Mouse (Mus musculus) midbrain, embryonic 10.5 days (tissue): Measurements from ENCODE around the gene Cep350. TPM values are rescaled to one million over a fixed set of nuclear protein-coding genes. Genes with fewer than 3 reads are reported as not detected.

ENCODE experiments used
- DNase-seq: peaks from one replicate; pipeline ENCODE4 v3.0.0-alpha.2; 2017; ENCODE audit warnings: low spot score
- H3K27ac ChIP-seq: fragments of 300-500 bp; sonication (generic); replicated peaks from 2 replicates; pipeline ENCODE4 v1.5.1; 2016; ENCODE audit warnings: mild to moderate bottlenecking
- H3K27me3 ChIP-seq: fragments of 300-500 bp; sonication (generic); 2 replicates; pipeline ENCODE4 v1.6.1; 2016; ENCODE audit warnings: low read depth, mild to moderate bottlenecking; ENCODE audit not compliant: poor library complexity, severe bottlenecking
- H3K36me3 ChIP-seq: fragments of 300-500 bp; sonication (generic); 2 replicates; pipeline ENCODE4 v1.6.1; 2016; ENCODE audit warnings: mild to moderate bottlenecking, moderate library complexity
- H3K4me1 ChIP-seq: fragments of 300-500 bp; sonication (generic); 2 replicates; pipeline ENCODE4 v1.6.1; 2016
- H3K4me3 ChIP-seq: fragments of 300-500 bp; sonication (generic); 2 replicates; pipeline ENCODE4 v1.5.1; 2016; ENCODE audit warnings: mild to moderate bottlenecking, moderate library complexity
- H3K9me3 ChIP-seq: fragments of 300-500 bp; sonication (generic); replicated peaks from 2 replicates; pipeline ENCODE4 v1.6.1; 2016; ENCODE audit warnings: mild to moderate bottlenecking
- WGBS: fragments of 180-500 bp; shearing (Covaris S2); methylation state at CpG from one replicate; pipeline ENCODE4 v1.1.7; 2016; 5-methylcytosine and 5-hydroxymethylcytosine counted together
- polyA plus RNA-seq: library from polyadenylated mRNA; unstranded; fragments of >200 nt; fragmentation: Nextera tagmentation; extraction: Ambion mirVana; gene quantifications from 2 replicates; pipeline ENCODE4 v1.2.1, GENCODE M21; 2016

Gene Cep350
- polyA plus RNA-seq, result 6.3 and 6.7 TPM in 2 replicates

- H3K9me3 ChIP-seq, result no peaks in the 10 kb centered on the region
- H3K27me3 ChIP-seq, result no peaks in the 10 kb centered on the region
- H3K27ac ChIP-seq, result peak within 1 kb of the TSS; percentile 98
- H3K36me3 ChIP-seq, result no peaks in the 10 kb centered on the region
- under 1% methylated on average over 55 of the region's 57 CpGs for WGBS
- peaks cover 29% of the 10 kb centered on the region for H3K4me1 ChIP-seq
- peak within 1 kb of the TSS; percentile 100 for H3K4me3 ChIP-seq
- peak; percentile 98 for DNase-seq
Observed at GRCm38 (mm10) chr1:155973068-155973718, at the start of gene Cep350. TSS of gene Cep350 (minus strand) at chr1:155973255.

- Histone ChIP-seq H3K4me1 (no peaks in the 10 kb centered on the region), H3K9me3 (no peaks in the 10 kb centered on the region), H3K4me3 (no peak overlapping the region), H3K27me3 (no peaks in the 10 kb centered on the region), H3K36me3 (peaks cover 88% of the 10 kb centered on the region), H3K27ac (no peak overlapping the region)
- DNase-seq, result no peak
- 93% methylated on average over 1 of the region's 1 CpGs for WGBS
Observed at GRCm38 (mm10) chr1:156020402-156020801, 47.3 kb upstream of the Cep350 start.

- 86% methylated on average over 1 of the region's 1 CpGs for WGBS
- no peak overlapping the region for H3K27ac ChIP-seq
- H3K4me3 ChIP-seq, result no peak overlapping the region
- H3K27me3 ChIP-seq, result no peaks in the 10 kb centered on the region
- no peak for DNase-seq
- H3K9me3 ChIP-seq, result no peaks in the 10 kb centered on the region
- H3K4me1 ChIP-seq, result no peaks in the 10 kb centered on the region
- peaks cover 90% of the 10 kb centered on the region for H3K36me3 ChIP-seq
Observed at GRCm38 (mm10) chr1:156019800-156020199, 46.7 kb upstream of the Cep350 start.

GRCm38 (mm10) chr1:156009003-156009402 lies 35.9 kb upstream of the Cep350 start:
- no peaks in the 10 kb centered on the region for H3K4me1 ChIP-seq
- no peak overlapping the region for H3K4me3 ChIP-seq
- no peaks in the 10 kb centered on the region for H3K27me3 ChIP-seq
- no peaks in the 10 kb centered on the region for H3K9me3 ChIP-seq
- 93% methylated on average over 1 of the region's 1 CpGs for WGBS
- no peak overlapping the region for H3K27ac ChIP-seq
- DNase-seq, result no peak
- H3K36me3 ChIP-seq, result peaks cover 85% of the 10 kb centered on the region

GRCm38 (mm10) chr1:156005906-156006305 lies 32.9 kb upstream of the Cep350 start:
- Histone ChIP-seq H3K4me1 (no peaks in the 10 kb centered on the region), H3K36me3 (peaks cover 67% of the 10 kb centered on the region), H3K27ac (no peak overlapping the region), H3K27me3 (no peaks in the 10 kb centered on the region), H3K9me3 (no peaks in the 10 kb centered on the region), H3K4me3 (no peak overlapping the region)
- DNase-seq, result no peak
- 92% methylated on average over 11 of the region's 11 CpGs for WGBS

- WGBS, result 88% methylated on average over 7 of the region's 7 CpGs
Observed at GRCm38 (mm10) chr1:156003201-156003935, 30.3 kb upstream of the Cep350 start.

GRCm38 (mm10) chr1:156002366-156002765 lies 29.3 kb upstream of the Cep350 start:
- no peak overlapping the region for H3K4me3 ChIP-seq
- no peak overlapping the region for H3K27ac ChIP-seq
- DNase-seq, result no peak
- peaks cover 39% of the 10 kb centered on the region for H3K36me3 ChIP-seq
- H3K9me3 ChIP-seq, result no peaks in the 10 kb centered on the region
- H3K27me3 ChIP-seq, result no peaks in the 10 kb centered on the region
- WGBS, result 89% methylated on average over 8 of the region's 8 CpGs
- no peaks in the 10 kb centered on the region for H3K4me1 ChIP-seq

More at GRCm38 (mm10) chr1:156003201-156003935, 30.3 kb upstream of the Cep350 start:
- Histone ChIP-seq H3K9me3 (no peaks in the 10 kb centered on the region), H3K36me3 (peaks cover 47% of the 10 kb centered on the region), H3K27me3 (no peaks in the 10 kb centered on the region), H3K4me1 (no peaks in the 10 kb centered on the region), H3K4me3 (no peak overlapping the region), H3K27ac (no peak overlapping the region)
- DNase-seq, result no peak

GRCm38 (mm10) chr1:155995612-155996011 lies 22.6 kb upstream of the Cep350 start:
- Histone ChIP-seq H3K4me3 (no peak overlapping the region), H3K27me3 (0 out of 2 replicates have a peak, but pooled peaks cover 4% of the 10 kb centered on the region), H3K4me1 (no peaks in the 10 kb centered on the region), H3K27ac (no peak overlapping the region), H3K36me3 (no peaks in the 10 kb centered on the region), H3K9me3 (no peaks in the 10 kb centered on the region)
- 85% methylated on average over 2 of the region's 2 CpGs for WGBS
- DNase-seq, result no peak

GRCm38 (mm10) chr1:155994524-155994923 lies 21.5 kb upstream of the Cep350 start:
- peaks cover under 1% of the 10 kb centered on the region for H3K4me1 ChIP-seq
- H3K27me3 ChIP-seq, result 0 out of 2 replicates have a peak, but pooled peaks cover 4% of the 10 kb centered on the region
- DNase-seq, result no peak
- H3K4me3 ChIP-seq, result no peak overlapping the region
- WGBS, result 93% methylated on average over 2 of the region's 2 CpGs
- no peak overlapping the region for H3K27ac ChIP-seq
- no peaks in the 10 kb centered on the region for H3K9me3 ChIP-seq
- no peaks in the 10 kb centered on the region for H3K36me3 ChIP-seq

- H3K27me3 ChIP-seq, result 0 out of 2 replicates have a peak, but pooled peaks cover 4% of the 10 kb centered on the region
- no peak overlapping the region for H3K4me3 ChIP-seq
- WGBS, result 83% methylated on average over 11 of the region's 11 CpGs
- H3K36me3 ChIP-seq, result no peaks in the 10 kb centered on the region
- H3K9me3 ChIP-seq, result no peaks in the 10 kb centered on the region
- H3K27ac ChIP-seq, result no peak overlapping the region
- no peak for DNase-seq
- H3K4me1 ChIP-seq, result peaks cover 6% of the 10 kb centered on the region
Observed at GRCm38 (mm10) chr1:155990391-155990790, 17.3 kb upstream of the Cep350 start.

- Histone ChIP-seq H3K4me3 (no peak overlapping the region), H3K36me3 (no peaks in the 10 kb centered on the region), H3K9me3 (no peaks in the 10 kb centered on the region), H3K4me1 (peaks cover 6% of the 10 kb centered on the region), H3K27me3 (0 out of 2 replicates have a peak, but pooled peaks cover 4% of the 10 kb centered on the region), H3K27ac (no peak overlapping the region)
- DNase-seq, result peak; percentile 14
- WGBS, result 10% methylated on average over 2 of the region's 2 CpGs
Observed at GRCm38 (mm10) chr1:155989387-155989786, 16.3 kb upstream of the Cep350 start.

GRCm38 (mm10) chr1:155987625-155988024 lies 14.6 kb upstream of the Cep350 start:
- Histone ChIP-seq H3K27me3 (0 out of 2 replicates have a peak, but pooled peaks cover 4% of the 10 kb centered on the region), H3K9me3 (no peaks in the 10 kb centered on the region), H3K27ac (no peak overlapping the region), H3K36me3 (no peaks in the 10 kb centered on the region), H3K4me1 (peaks cover 6% of the 10 kb centered on the region), H3K4me3 (no peak overlapping the region)
- no peak for DNase-seq
- 77% methylated on average over 2 of the region's 2 CpGs for WGBS

- Histone ChIP-seq H3K36me3 (no peaks in the 10 kb centered on the region), H3K9me3 (no peaks in the 10 kb centered on the region), H3K4me3 (no peak overlapping the region), H3K4me1 (peaks cover 29% of the 10 kb centered on the region), H3K27ac (no peak overlapping the region), H3K27me3 (no peaks in the 10 kb centered on the region)
- WGBS, result 71% methylated on average over 2 of the region's 2 CpGs
- no peak for DNase-seq
Observed at GRCm38 (mm10) chr1:155974931-155975330, 1.9 kb upstream of the Cep350 start.
